Mouse (Mus musculus) splenic B cell, adult 2 months (primary cell): Measurements from ENCODE around the gene Fes.

ENCODE experiments used
- DNase-seq: peaks from one replicate; pipeline ENCODE4 v3.0.0-alpha.2; 2011; ENCODE audit warnings: low read depth, low spot score
- H3K27me3 ChIP-seq: 2 replicates; pipeline ENCODE4 v1.6.1; 2012; ENCODE audit warnings: mild to moderate bottlenecking, low read length, moderate library complexity, mixed read lengths; ENCODE audit not compliant: control insufficient read depth, poor library complexity, insufficient read depth, severe bottlenecking
- H3K36me3 ChIP-seq: 2 replicates; pipeline ENCODE4 v1.6.1; 2012; ENCODE audit warnings: mild to moderate bottlenecking, low read length, moderate library complexity, mixed read lengths; ENCODE audit not compliant: control insufficient read depth, poor library complexity, insufficient read depth, severe bottlenecking

Gene Fes

GRCm38 (mm10) chr7:80334848-80335247 is 52.9 kb downstream of the Fes start:
- Histone ChIP-seq H3K27me3 (no peaks in the 10 kb centered on the region), H3K36me3 (peaks cover 40% of the 10 kb centered on the region)
- no peak for DNase-seq

GRCm38 (mm10) chr7:80331433-80331832 is 56.3 kb downstream of the Fes start:
- peaks cover 50% of the 10 kb centered on the region for H3K36me3 ChIP-seq
- no peak for DNase-seq
- H3K27me3 ChIP-seq, result no peaks in the 10 kb centered on the region

DNA sequence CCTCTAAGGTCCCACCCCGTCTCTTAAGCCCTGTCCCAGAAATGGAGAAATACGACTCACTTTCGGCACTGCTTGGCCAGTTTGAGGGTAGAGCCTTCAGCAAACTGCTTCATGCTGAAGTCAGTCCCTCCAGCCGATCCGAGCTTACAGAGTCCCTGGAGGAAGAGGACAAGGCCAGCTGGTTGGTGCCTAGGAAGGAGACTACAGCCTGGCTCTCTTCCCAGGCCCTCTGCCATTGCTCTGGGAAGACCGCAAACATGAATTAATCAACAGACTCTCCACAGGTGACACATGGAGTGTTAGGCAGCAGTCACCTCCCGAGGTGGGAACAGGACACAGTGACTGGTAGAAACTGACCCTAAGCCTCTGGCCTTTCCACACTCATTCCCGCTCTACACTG is 57.5 kb downstream of the Fes start:
- Histone ChIP-seq H3K27me3 (no peaks in the 10 kb centered on the region), H3K36me3 (peaks cover 45% of the 10 kb centered on the region)
- no peak for DNase-seq
